Mouse (Mus musculus): ENCODE measurements at regions not wholly inside any gene's neighbourhood (a gene's known extent, or its start where the extent isn't known, plus 50 kb on each side); places are given as distances from the start of the nearest gene placed in this dataset.

DNA sequence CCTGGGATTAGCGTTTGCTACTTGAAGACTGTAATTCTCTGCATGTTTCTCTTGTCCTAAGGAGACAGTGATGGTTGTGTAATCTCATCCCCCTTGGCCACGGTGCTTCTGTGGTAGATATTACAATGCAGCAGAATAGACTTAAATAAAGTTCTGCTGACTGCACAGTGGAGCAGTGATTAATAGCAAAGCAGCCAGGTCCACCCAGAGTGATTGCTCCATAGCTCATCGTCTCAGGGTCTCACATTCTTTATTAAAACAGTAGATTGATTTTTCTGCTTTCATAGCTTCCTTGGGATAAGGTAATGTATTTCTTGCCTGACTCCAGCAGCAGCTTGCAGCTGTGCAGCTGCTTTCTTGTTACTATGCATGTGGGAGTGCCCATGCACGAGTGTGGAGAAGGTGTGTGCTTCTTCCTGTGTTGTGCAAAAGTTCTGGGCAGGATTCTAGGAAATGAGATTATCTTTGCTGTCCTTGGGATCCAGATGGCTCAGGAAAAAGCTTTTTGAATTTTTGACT is 169.9 kb upstream of the Plppr1 start:
- Histone ChIP-seq H3K27ac (replicated peaks) (no peak overlapping the region), H3K36me3 (no peaks in the 10 kb centered on the region), H3K4me1 (no peaks in the 10 kb centered on the region), H3K4me2 (no peak overlapping the region), H3K9ac (no peak overlapping the region), H3K9me3 (no peaks in the 10 kb centered on the region; the same call in 1 of the 2 replicates), H3K4me3 (no peak overlapping the region), H3K27me3 (replicated peaks) (no peaks in the 10 kb centered on the region)
- 62% methylated on average over 4 of the region's 4 CpGs for WGBS
- ATAC-seq (ENCODE audit: extremely low read depth, insufficient number of reproducible peaks, low FRiP score, low TSS enrichment) = no peak

DNA sequence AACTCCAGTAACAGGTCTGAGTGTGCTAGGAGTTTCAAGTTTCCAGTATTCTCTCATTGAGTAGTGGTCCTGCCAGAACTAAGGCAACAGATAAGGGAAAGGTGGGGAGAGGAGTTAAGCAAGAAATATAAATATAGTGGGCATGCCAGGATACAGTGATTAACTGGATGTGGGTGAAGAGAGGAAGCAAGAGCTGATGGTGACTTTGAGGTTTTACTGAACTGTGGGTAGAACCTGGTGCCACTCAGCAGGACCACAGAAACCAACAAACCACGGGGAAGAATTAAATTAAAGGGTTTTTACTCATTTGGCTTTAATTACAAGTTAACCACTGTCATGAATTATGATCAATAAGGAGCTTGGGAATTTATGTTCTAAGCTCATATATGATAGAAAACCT is 154.5 kb upstream of the Plppr1 start:
- H3K9me3 ChIP-seq = no peaks in the 10 kb centered on the region
- H3K4me1 ChIP-seq = no peaks in the 10 kb centered on the region
- 65% methylated on average over 1 of the region's 1 CpGs for WGBS
- H3K27ac ChIP-seq (replicated peaks) = no peak overlapping the region
- no peak overlapping the region for H3K4me3 ChIP-seq
- no peaks in the 10 kb centered on the region for H3K27me3 ChIP-seq (replicated peaks)
- H3K4me2 ChIP-seq = no peak overlapping the region
- H3K36me3 ChIP-seq = no peaks in the 10 kb centered on the region
- no peak overlapping the region for H3K9ac ChIP-seq
- no peak for ATAC-seq (ENCODE audit: extremely low read depth, insufficient number of reproducible peaks, low FRiP score, low TSS enrichment)

DNA sequence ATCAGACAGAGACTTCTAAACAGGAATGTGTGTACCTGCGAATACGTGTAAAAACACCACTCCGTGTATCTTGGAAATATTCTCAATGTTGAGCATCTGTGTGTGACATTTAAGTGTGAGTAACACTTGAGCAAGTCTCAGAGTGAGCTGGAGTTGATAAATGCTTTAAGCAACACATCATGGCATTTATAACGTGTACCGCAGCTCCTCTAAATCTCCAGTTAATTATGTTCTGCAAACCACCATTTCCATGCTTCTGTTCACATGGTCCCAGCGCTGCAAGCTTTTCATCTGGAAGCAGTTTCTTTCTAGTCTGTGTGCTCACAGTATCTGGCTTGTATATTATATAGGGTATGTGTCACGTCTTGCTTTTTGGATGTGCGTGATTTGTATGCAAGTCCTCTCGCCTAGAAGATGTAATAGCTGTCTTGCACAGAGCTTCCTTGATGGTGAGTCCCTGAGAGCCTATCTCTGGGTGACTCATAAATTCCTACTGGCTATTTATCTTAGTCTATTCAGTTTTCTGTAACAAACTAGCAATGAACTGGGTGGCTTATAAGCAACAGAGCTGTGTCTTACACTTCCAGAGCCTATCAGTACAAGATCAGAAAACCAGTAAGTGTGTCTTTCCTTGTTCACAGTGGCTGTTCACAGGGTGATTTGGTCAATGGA is 153.7 kb upstream of the Plppr1 start:
- no peak overlapping the region for H3K4me3 ChIP-seq
- H3K4me2 ChIP-seq = no peak overlapping the region
- H3K9me3 ChIP-seq = no peaks in the 10 kb centered on the region
- no peaks in the 10 kb centered on the region for H3K27me3 ChIP-seq (replicated peaks)
- H3K27ac ChIP-seq (replicated peaks) = no peak overlapping the region
- H3K9ac ChIP-seq = no peak overlapping the region
- H3K36me3 ChIP-seq = no peaks in the 10 kb centered on the region
- no peak for ATAC-seq (ENCODE audit: extremely low read depth, insufficient number of reproducible peaks, low FRiP score, low TSS enrichment)
- no peaks in the 10 kb centered on the region for H3K4me1 ChIP-seq
- WGBS = 82% methylated on average over 9 of the region's 9 CpGs

DNA sequence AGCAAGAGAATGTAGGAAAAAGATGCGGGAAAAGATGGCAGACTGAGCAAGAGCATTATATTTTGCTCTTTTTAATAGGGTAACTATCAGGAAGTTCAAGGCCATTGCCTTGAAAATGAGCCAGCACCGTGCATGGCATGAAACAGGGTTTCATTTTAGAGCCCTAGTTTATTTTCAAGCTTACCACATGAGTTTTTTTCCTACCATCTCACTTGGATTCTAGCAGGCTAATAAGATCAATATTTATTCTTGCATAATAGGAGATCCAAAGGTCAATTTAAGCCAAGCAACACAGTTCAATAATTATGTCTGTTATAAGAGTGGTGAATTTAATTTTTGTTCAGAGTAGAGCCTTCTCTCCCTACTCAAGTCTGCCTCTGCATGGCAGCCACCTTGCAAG is 149.9 kb upstream of the Plppr1 start:
- ATAC-seq (ENCODE audit: extremely low read depth, insufficient number of reproducible peaks, low FRiP score, low TSS enrichment) = no peak
- no peaks in the 10 kb centered on the region for H3K4me1 ChIP-seq
- 71% methylated on average over 2 of the region's 2 CpGs for WGBS

DNA sequence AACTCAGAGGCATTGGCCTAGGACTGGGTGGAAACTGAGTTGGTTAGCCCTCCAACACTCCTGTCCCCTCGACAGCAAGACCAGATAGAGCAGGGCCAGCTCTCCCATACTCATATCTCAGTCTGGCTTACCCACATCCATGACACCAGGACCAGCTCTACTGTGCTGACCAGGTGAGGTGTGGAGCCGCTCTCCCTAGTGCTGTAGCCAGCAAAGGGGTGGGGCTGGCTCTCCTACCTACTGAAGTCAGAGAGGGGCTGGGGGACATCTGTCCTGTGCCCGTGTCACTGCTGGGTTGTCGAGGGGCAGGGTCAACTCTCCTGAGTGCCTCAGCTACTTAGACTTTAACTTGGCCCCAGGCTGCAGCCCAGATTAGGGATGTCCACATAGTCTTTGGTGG is 145.8 kb upstream of the Plppr1 start:
- H3K27me3 ChIP-seq (replicated peaks) = no peaks in the 10 kb centered on the region
- no peak overlapping the region for H3K9ac ChIP-seq
- H3K4me2 ChIP-seq = no peak overlapping the region
- ATAC-seq (ENCODE audit: extremely low read depth, insufficient number of reproducible peaks, low FRiP score, low TSS enrichment) = no peak
- 66% methylated on average over 4 of the region's 4 CpGs for WGBS
- no peaks in the 10 kb centered on the region for H3K4me1 ChIP-seq
- H3K9me3 ChIP-seq = no peaks in the 10 kb centered on the region
- H3K4me3 ChIP-seq = no peak overlapping the region
- H3K36me3 ChIP-seq = no peaks in the 10 kb centered on the region
- H3K27ac ChIP-seq (replicated peaks) = no peak overlapping the region

More for the DNA sequence above, 149.9 kb upstream of the Plppr1 start:
- H3K9ac ChIP-seq = no peak overlapping the region
- no peaks in the 10 kb centered on the region for H3K9me3 ChIP-seq
- H3K27ac ChIP-seq (replicated peaks) = no peak overlapping the region
- H3K4me3 ChIP-seq = no peak overlapping the region
- no peaks in the 10 kb centered on the region for H3K36me3 ChIP-seq
- H3K27me3 ChIP-seq (replicated peaks) = no peaks in the 10 kb centered on the region
- no peak overlapping the region for H3K4me2 ChIP-seq

DNA sequence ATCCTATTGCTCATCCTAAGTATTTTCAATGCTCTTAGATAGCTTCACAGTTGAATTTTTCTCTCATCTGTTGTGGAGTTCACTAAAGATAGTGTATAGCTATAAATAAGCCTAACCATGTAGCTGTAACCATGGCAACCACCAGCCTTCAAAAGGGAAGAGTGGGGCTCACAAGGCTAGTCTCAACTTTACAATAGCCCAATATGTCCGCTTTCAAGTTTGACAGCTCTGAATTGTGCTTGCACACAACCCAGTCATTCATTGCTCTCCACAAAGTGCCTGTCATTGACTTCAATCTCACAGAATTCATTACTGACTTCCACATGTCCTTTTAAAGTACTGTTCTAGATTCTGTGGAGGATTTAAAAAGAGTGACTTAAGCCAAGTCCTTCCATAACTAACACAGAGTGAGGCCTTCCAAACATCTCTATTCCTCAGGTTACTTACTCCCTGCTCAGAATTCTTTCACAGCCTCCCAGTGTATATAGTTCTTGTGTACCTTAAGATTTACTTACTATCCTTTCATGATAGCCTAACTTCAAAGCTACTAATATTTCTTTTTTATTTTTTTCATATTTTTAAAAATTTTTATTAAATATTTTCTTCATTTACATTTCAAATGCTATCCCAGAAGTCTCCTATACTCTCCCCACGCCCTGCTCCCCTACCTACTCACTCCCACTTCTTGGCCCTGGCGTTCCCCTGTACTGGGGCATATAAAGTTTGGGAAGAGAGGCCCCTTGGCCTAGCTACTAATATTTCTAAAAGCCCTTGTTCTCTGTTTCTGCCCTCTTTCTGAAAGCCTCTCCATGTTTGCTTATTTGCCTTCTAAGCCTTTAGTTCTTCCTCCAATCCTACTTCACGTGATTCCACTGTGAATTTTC is 134.3 kb upstream of the Plppr1 start:
- Histone ChIP-seq H3K4me3 (no peak overlapping the region), H3K9ac (no peak overlapping the region), H3K4me1 (0 out of 2 replicates have a peak, but pooled peaks cover 3% of the 10 kb centered on the region), H3K27ac (replicated peaks) (no peak overlapping the region), H3K4me2 (no peak overlapping the region), H3K9me3 (no peaks in the 10 kb centered on the region), H3K36me3 (no peaks in the 10 kb centered on the region), H3K27me3 (replicated peaks) (no peaks in the 10 kb centered on the region)
- WGBS = 72% methylated on average over 4 of the region's 4 CpGs
- no peak for ATAC-seq (ENCODE audit: extremely low read depth, insufficient number of reproducible peaks, low FRiP score, low TSS enrichment)

DNA sequence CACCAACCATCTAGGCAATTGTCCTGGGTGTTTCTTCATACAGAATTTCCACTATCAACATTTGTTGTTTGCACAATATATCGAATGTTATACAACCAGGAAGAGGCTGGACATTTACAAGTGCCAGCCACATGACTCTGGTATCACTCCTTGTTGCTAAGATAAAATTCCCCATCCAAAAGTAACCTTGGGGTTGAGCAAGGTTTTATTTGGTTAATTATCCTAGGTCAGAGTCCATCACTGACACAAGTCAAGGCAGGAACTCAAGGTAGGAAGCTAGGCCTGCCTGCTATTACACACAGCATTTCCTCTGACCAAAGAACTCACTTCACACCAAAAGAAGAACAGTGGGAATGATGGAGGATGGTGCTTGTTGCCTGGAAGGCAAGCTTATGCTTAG is 120.7 kb upstream of the Plppr1 start:
- ATAC-seq (ENCODE audit: extremely low read depth, insufficient number of reproducible peaks, low FRiP score, low TSS enrichment) = no peak
- Histone ChIP-seq H3K9me3 (no peaks in the 10 kb centered on the region), H3K36me3 (no peaks in the 10 kb centered on the region), H3K9ac (no peak overlapping the region), H3K27me3 (replicated peaks) (no peaks in the 10 kb centered on the region), H3K4me2 (no peak overlapping the region), H3K27ac (replicated peaks) (no peak overlapping the region), H3K4me3 (no peak overlapping the region), H3K4me1 (no peaks in the 10 kb centered on the region)
- WGBS = 59% methylated on average over 1 of the region's 1 CpGs

DNA sequence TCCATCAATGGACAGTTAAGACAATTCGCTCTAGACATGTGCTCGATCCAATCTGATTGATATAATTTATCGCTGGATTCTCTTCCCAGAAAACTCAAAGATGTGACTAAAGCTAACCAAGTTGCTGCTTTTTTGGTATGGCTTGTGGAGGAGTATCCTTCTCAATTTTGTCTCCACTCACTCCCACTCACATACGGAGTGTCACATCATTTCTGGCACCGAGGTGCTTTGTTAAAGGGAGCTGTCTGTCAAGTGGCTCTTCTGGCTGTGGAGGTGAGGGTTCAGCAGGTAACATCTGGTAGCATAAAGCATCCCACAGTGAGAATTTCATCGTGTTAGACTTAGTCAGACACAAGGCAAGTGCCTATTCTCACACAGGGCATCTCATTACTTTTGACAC is 120.2 kb upstream of the Plppr1 start:
- WGBS = 75% methylated on average over 6 of the region's 6 CpGs
- ATAC-seq (ENCODE audit: extremely low read depth, insufficient number of reproducible peaks, low FRiP score, low TSS enrichment) = no peak
- Histone ChIP-seq H3K4me1 (no peaks in the 10 kb centered on the region), H3K9ac (no peak overlapping the region), H3K4me3 (no peak overlapping the region), H3K9me3 (no peaks in the 10 kb centered on the region), H3K27me3 (replicated peaks) (no peaks in the 10 kb centered on the region), H3K27ac (replicated peaks) (no peak overlapping the region), H3K36me3 (no peaks in the 10 kb centered on the region), H3K4me2 (no peak overlapping the region)

DNA sequence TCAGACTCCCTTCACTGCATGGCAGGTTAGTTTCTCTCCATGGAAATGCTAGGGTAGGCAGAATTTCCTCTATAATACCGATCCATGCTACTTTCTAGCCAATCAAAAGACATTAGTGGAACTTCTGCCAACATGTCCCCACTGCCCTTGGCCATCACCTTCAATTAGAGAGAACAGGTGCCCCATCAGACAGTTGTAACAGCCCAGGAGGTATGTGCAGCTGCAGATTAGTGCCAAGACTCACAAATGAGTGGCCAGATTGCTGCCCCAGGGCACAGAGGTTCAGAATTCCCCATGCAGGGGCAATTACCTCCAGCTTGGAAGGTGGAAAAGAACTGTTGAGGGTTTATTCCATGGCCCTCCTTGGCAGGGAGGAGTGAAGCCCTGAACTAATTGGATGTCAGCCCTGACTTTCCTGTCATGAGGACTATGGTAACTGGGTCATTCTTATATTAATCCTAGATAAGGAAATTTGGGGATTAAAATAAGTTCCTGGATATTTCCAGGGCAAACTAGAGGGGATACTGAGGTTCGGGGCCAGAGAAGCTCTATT is 113.7 kb upstream of the Plppr1 start:
- Histone ChIP-seq H3K4me1 (no peaks in the 10 kb centered on the region), H3K36me3 (no peaks in the 10 kb centered on the region), H3K9ac (no peak overlapping the region), H3K4me2 (no peak overlapping the region), H3K9me3 (no peaks in the 10 kb centered on the region), H3K4me3 (no peak overlapping the region), H3K27ac (replicated peaks) (no peak overlapping the region), H3K27me3 (replicated peaks) (no peaks in the 10 kb centered on the region)
- 68% methylated on average over 2 of the region's 2 CpGs for WGBS
- no peak for ATAC-seq (ENCODE audit: extremely low read depth, insufficient number of reproducible peaks, low FRiP score, low TSS enrichment)

DNA sequence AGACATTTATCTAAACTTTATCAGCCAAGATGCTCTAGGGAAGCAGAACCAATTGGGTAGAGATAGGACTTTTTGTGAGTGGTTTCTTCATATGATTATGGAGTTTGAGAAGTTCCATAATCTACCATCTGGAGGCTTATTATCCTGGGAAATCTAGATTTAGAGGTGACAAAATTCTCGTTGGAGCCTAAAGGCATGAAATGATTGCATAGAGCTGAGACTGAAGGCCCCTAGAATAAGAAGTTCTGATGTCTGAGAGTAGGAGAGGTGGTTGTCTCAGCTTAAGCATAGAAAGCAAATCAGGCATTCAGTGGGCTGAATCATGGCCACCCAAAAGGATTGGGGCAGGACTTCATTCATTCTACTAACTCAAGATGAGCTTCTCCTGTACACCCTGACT is 106.1 kb upstream of the Plppr1 start:
- Histone ChIP-seq H3K9me3 (no peaks in the 10 kb centered on the region), H3K4me1 (no peaks in the 10 kb centered on the region), H3K36me3 (no peaks in the 10 kb centered on the region), H3K27me3 (replicated peaks) (no peaks in the 10 kb centered on the region), H3K9ac (no peak overlapping the region), H3K4me3 (no peak overlapping the region), H3K27ac (replicated peaks) (no peak overlapping the region), H3K4me2 (no peak overlapping the region)
- ATAC-seq (ENCODE audit: extremely low read depth, insufficient number of reproducible peaks, low FRiP score, low TSS enrichment) = no peak
- WGBS = 47% methylated on average over 1 of the region's 1 CpGs

DNA sequence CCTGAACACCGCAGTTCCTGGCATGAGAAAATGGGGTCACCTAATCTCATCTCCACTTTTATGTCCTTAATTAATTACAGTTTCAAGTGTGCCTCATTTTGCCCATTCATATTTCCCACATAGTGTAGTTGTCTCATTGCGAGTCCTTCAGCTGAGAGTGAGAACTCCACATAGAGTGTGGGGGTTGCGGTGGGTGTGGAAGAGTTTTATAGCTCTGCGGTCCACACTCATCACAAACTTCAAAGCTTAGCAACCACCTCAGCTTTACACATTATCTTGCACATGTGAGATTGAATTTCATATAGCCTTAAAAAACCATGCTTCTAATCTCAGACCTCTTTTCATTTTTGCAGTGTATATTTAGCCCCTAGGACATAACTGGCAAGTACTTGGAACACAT is 83.3 kb upstream of the Plppr1 start:
- ATAC-seq (ENCODE audit: extremely low read depth, insufficient number of reproducible peaks, low FRiP score, low TSS enrichment) = no peak
- no peaks in the 10 kb centered on the region for H3K36me3 ChIP-seq
- no peak overlapping the region for H3K4me2 ChIP-seq
- H3K4me1 ChIP-seq = no peaks in the 10 kb centered on the region
- H3K27ac ChIP-seq (replicated peaks) = no peak overlapping the region
- H3K9ac ChIP-seq = no peak overlapping the region
- H3K4me3 ChIP-seq = no peak overlapping the region
- WGBS = 86% methylated on average over 4 of the region's 4 CpGs
- no peaks in the 10 kb centered on the region for H3K9me3 ChIP-seq
- H3K27me3 ChIP-seq (replicated peaks) = no peaks in the 10 kb centered on the region

All from heart, embryonic 13.5 days (tissue).